ENCODE assay signal across 30 mouse cellular contexts in genomic region chr6:93901408-93901807, GRCm38 (mm10).
"Had no signal": no experiment of that assay in that cellular context is flagged by ENCODE, and none has a peak within 500 bp of the region (broad histone marks: within the 10 kb centered on the region; RNA-seq: fewer than 3 reads in every experiment).

No protein-coding gene starts in this region.

- H3K27ac ChIP-seq: left cerebral cortex, adult 2 months; limb, embryonic 10.5 days; limb, embryonic 12.5 days; limb, embryonic 13.5 days; limb, embryonic 15.5 days; liver, embryonic 13.5 days; liver, embryonic 14.5 days; liver, embryonic 15.5 days; lung, embryonic 15.5 days; macrophage; midbrain, embryonic 10.5 days; midbrain, embryonic 12.5 days; midbrain, embryonic 13.5 days; midbrain, embryonic 15.5 days; neural tube, embryonic 12.5 days; neural tube, embryonic 13.5 days had no signal

- H3K4me3 ChIP-seq: left cerebral cortex, adult 2 months; limb, embryonic 10.5 days; limb, embryonic 12.5 days; limb, embryonic 13.5 days; limb, embryonic 15.5 days; liver, embryonic 13.5 days; liver, embryonic 15.5 days; lung, embryonic 15.5 days; megakaryocyte, embryonic 14.5 days; midbrain, embryonic 10.5 days; midbrain, embryonic 12.5 days; midbrain, embryonic 13.5 days; midbrain, embryonic 15.5 days; myocyte; neural tube, embryonic 12.5 days; neural tube, embryonic 13.5 days had no signal

- DNase-seq: left cerebral cortex, postnatal 4 days; liver, embryonic 13.5 days; lung, adult 18-20 months; lung, adult 2 months; lung, embryonic 14.5 days; lung, postnatal 10 days; lung, postnatal 14 days; lung, postnatal 36 days; lung, postnatal 4 days; midbrain, embryonic 14.5 days had no signal

- ATAC-seq: lung, postnatal 0 days; midbrain, embryonic 13.5 days; midbrain, embryonic 15.5 days; midbrain, embryonic 16.5 days had no signal

- H3K4me2 ChIP-seq: limb, embryonic 12.5 days; limb, embryonic 13.5 days; limb, embryonic 15.5 days; liver, embryonic 13.5 days; liver, embryonic 15.5 days; lung, embryonic 14.5 days; lung, embryonic 15.5 days; midbrain, embryonic 11.5 days; midbrain, embryonic 12.5 days; midbrain, embryonic 13.5 days; midbrain, embryonic 15.5 days; neural tube, embryonic 12.5 days; neural tube, embryonic 13.5 days had no signal

- H3K36me3 ChIP-seq: limb, embryonic 10.5 days; limb, embryonic 12.5 days; limb, embryonic 13.5 days; limb, embryonic 15.5 days; liver, embryonic 13.5 days; liver, embryonic 15.5 days; lung, embryonic 15.5 days; midbrain, embryonic 13.5 days; neural tube, embryonic 12.5 days; neural tube, embryonic 13.5 days had no signal

- H3K9ac ChIP-seq: limb, embryonic 12.5 days; limb, embryonic 13.5 days; limb, embryonic 15.5 days; liver, embryonic 13.5 days; liver, embryonic 14.5 days; liver, embryonic 15.5 days; lung, embryonic 14.5 days; lung, embryonic 15.5 days; midbrain, embryonic 12.5 days; midbrain, embryonic 13.5 days; midbrain, embryonic 15.5 days; neural tube, embryonic 12.5 days; neural tube, embryonic 13.5 days had no signal

- H3K9me3 ChIP-seq: limb, embryonic 10.5 days; limb, embryonic 12.5 days; limb, embryonic 13.5 days; limb, embryonic 15.5 days; liver, embryonic 13.5 days; liver, embryonic 15.5 days; lung, embryonic 15.5 days; midbrain, embryonic 10.5 days; midbrain, embryonic 12.5 days; midbrain, embryonic 13.5 days; midbrain, embryonic 15.5 days; neural tube, embryonic 12.5 days; neural tube, embryonic 13.5 days had no signal

- H3K4me1 ChIP-seq: limb, embryonic 10.5 days; liver, embryonic 13.5 days; liver, embryonic 15.5 days; lung, embryonic 15.5 days; megakaryocyte, embryonic 14.5 days; midbrain, embryonic 12.5 days; neural tube, embryonic 12.5 days had no signal

- H3K27me3 ChIP-seq: limb, embryonic 12.5 days; limb, embryonic 13.5 days; limb, embryonic 15.5 days; liver, embryonic 13.5 days; liver, embryonic 15.5 days; lung, embryonic 15.5 days; megakaryocyte, embryonic 14.5 days; midbrain, embryonic 12.5 days; midbrain, embryonic 13.5 days; midbrain, embryonic 15.5 days; neural tube, embryonic 12.5 days; neural tube, embryonic 13.5 days had no signal
